Mouse (Mus musculus): ENCODE measurements around the gene Aspdh.

DNA sequence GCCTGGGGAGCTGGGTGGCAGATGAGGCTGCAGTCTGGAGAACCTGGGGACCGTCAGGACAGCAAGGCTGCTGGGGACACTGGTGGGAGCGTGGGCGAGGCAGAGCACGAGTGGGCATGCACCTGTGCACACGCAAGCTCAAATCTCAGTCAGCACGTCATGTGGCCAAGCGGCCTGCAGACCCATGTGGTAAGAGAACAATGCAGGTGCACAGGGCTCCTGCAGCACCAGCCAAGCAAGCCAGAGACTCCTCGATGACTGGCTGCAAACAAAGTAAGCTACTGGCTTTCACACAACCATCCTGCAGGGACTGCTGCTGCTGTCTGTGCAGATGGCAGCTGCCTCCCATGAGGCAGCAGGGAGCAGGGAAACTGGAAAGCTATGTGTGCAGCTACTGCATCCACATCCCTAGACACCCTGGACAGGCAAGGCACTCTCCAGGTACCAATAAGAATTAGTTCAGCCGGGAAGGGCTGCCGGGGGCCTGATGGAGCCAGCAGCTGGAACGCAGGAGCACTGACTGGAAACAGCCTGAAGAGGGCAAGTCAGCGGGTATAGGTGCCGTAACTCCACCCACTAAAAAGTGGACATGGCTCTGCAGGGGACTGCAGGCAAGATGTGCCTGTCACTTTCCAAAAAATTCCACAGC is 21.9 kb downstream of the Aspdh start:
- TF ChIP-seq CTCF (IDR thresholded peaks at IDR 0.05; ENCODE audit: borderline replicate concordance, extremely low read depth, insufficient read depth, insufficient read length) (no peak), POLR2A (IDR thresholded peaks at IDR 0.05; ENCODE audit: borderline replicate concordance, extremely low read depth, insufficient read depth, insufficient read length, poor library complexity, severe bottlenecking) (no peak)

Measured in brain, embryonic 14.5 days (tissue).